Mouse (Mus musculus) lung, postnatal 25 days (tissue): Measurements from ENCODE around the gene Ptprn2.
"Not testable (repeated sequence)": the region's sequence is repeated elsewhere in the genome, so short reads cannot be mapped to it uniquely, and the experiment has no call there.

Experiments
- DNase-seq: peaks from one replicate; pipeline ENCODE4 v3.0.0; 2022; ENCODE audit warnings: low spot score

Gene Ptprn2

GRCm38 (mm10) chr12:116485591-116486403 is at the start of gene Ptprn2:
Gene Ptprn2, plus strand, starts transcription at chr12:116485720.
- DNase-seq = peak; percentile 8

- no peak for DNase-seq
Observed at GRCm38 (mm10) chr12:116436125-116436524, 49.4 kb upstream of the Ptprn2 start.

- DNase-seq = no peak
Observed at GRCm38 (mm10) chr12:116438591-116438990, 46.9 kb upstream of the Ptprn2 start.

- DNase-seq = no peak
Observed at GRCm38 (mm10) chr12:116442184-116442583, 43.3 kb upstream of the Ptprn2 start.

- DNase-seq = no peak
Observed at GRCm38 (mm10) chr12:116449536-116449935, 36.0 kb upstream of the Ptprn2 start.

- no peak for DNase-seq
Observed at GRCm38 (mm10) chr12:116460379-116461065, 25.0 kb upstream of the Ptprn2 start.

GRCm38 (mm10) chr12:116467030-116467429 is 18.5 kb upstream of the Ptprn2 start:
- DNase-seq = no peak

- no peak for DNase-seq
Observed at GRCm38 (mm10) chr12:116468348-116468747, 17.2 kb upstream of the Ptprn2 start.

- DNase-seq = no peak
Observed at GRCm38 (mm10) chr12:116469096-116469495, 16.4 kb upstream of the Ptprn2 start.

GRCm38 (mm10) chr12:116473264-116473663 is 12.3 kb upstream of the Ptprn2 start:
- no peak for DNase-seq

GRCm38 (mm10) chr12:116473761-116474160 is 11.8 kb upstream of the Ptprn2 start:
- DNase-seq = no peak

GRCm38 (mm10) chr12:116474676-116475075 is 10.8 kb upstream of the Ptprn2 start:
- no peak for DNase-seq

- no peak for DNase-seq
Observed at GRCm38 (mm10) chr12:116478771-116479170, 6.7 kb upstream of the Ptprn2 start.

GRCm38 (mm10) chr12:116481921-116482320 is 3.6 kb upstream of the Ptprn2 start:
- no peak for DNase-seq

- DNase-seq = no peak
Observed at GRCm38 (mm10) chr12:116483581-116483980, 1.9 kb upstream of the Ptprn2 start.

GRCm38 (mm10) chr12:116484991-116485390 is 529 bp upstream of the Ptprn2 start:
- no peak for DNase-seq

GRCm38 (mm10) chr12:116486404-116486730 is 847 bp downstream of the Ptprn2 start:
- DNase-seq = no peak

GRCm38 (mm10) chr12:116488836-116489235 is 3.3 kb downstream of the Ptprn2 start:
- DNase-seq = no peak

GRCm38 (mm10) chr12:116490575-116491356 is 5.2 kb downstream of the Ptprn2 start:
- no peak for DNase-seq

GRCm38 (mm10) chr12:116498666-116499065 is 13.1 kb downstream of the Ptprn2 start:
- no peak for DNase-seq

- no peak for DNase-seq
Observed at GRCm38 (mm10) chr12:116500652-116501051, 15.1 kb downstream of the Ptprn2 start.

- DNase-seq = no peak
Observed at GRCm38 (mm10) chr12:116512482-116512881, 27.0 kb downstream of the Ptprn2 start.

GRCm38 (mm10) chr12:116513788-116514187 is 28.3 kb downstream of the Ptprn2 start:
- not testable (repeated sequence) for DNase-seq
